Mouse (Mus musculus): ENCODE results near the gene Arnt2. TPM values are rescaled to one million over a fixed set of nuclear protein-coding genes. Genes with fewer than 3 reads are reported as not detected.

Arnt2 gene
- polyA plus RNA-seq, 1 experiment: 154 TPM

- peak in 1 of 2 experiments; percentile 30 for DNase-seq (ENCODE audit: extremely low spot score in 1 of 2, low spot score in 1 of 2)
Observed at GRCm38 (mm10) chr7:84307329-84307925, 102.5 kb downstream of the Arnt2 start.

- DNase-seq (ENCODE audit: extremely low spot score in 1 of 2, low spot score in 1 of 2): peak; percentile 48 to 61
Observed at GRCm38 (mm10) chr7:84300261-84300660, 109.7 kb downstream of the Arnt2 start.

GRCm38 (mm10) chr7:84299601-84300000, 110.4 kb downstream of the Arnt2 start:
- no peak for DNase-seq (ENCODE audit: extremely low spot score in 1 of 2, low spot score in 1 of 2)

GRCm38 (mm10) chr7:84293054-84293453, 116.9 kb downstream of the Arnt2 start:
- DNase-seq (ENCODE audit: extremely low spot score in 1 of 2, low spot score in 1 of 2): no peak

DNA sequence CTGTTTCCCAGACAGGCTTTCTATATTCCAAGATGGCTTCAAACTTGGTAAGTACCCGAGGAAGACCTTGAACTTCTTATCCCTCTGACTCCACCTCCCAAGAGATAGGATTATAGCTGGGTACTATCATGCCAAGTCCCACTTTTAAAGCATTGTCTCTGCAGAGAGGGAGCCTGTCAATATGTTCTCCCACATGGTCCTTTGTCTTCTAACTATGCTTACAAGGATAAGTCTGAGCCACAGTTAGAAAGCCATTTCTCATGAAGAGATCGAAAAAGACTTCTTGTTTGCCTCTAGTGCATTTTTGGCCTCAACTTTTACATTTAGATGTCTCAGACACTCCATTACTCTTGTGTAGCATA, 122.8 kb downstream of the Arnt2 start:
- no peak for DNase-seq (ENCODE audit: extremely low spot score in 1 of 2, low spot score in 1 of 2)

GRCm38 (mm10) chr7:84286526-84287225, 123.3 kb downstream of the Arnt2 start:
- no peak for DNase-seq (ENCODE audit: extremely low spot score in 1 of 2, low spot score in 1 of 2)

GRCm38 (mm10) chr7:84285790-84286189, 124.2 kb downstream of the Arnt2 start:
- DNase-seq (ENCODE audit: extremely low spot score in 1 of 2, low spot score in 1 of 2): no peak

DNA sequence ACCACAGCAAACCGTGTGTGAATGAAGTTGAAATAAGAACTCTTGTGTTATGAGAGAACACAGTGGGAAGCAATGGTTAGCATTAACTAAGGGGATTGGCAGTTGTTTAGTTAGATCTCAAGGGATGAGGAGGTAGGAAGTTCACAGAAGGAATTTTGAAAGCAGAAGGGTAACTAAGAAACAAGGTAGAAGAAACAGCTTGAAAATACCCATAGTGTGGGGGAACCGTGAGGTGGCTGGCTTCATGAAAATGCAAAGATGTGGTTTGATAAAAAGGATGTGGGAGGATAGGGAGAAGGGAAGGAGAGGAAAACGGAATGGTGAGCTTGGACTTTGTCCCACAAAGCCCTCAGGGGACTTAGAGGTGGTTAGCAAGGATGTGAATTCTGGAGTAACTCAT, 125.0 kb downstream of the Arnt2 start:
- DNase-seq (ENCODE audit: extremely low spot score in 1 of 2, low spot score in 1 of 2): no peak

DNA sequence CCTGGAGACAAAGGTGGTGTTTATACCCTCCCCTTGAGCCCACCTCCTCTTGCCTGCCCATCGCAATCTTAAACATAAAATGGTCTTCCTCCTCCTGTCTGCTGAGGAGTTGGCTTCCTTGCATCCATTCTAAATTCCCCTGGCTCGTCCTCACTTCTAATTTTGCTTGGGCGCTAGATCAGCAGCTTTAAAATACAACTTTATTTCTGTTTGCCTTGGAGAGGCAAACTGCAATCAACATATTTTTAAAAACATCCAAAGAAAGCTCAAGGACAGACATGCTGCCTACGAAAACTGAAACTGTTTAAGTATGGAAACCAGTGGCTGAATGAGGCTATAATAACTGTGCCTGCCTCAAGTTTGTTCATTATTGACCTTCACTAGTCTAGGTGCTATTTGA, 127.7 kb downstream of the Arnt2 start:
- no peak for DNase-seq (ENCODE audit: extremely low spot score in 1 of 2, low spot score in 1 of 2)

DNA sequence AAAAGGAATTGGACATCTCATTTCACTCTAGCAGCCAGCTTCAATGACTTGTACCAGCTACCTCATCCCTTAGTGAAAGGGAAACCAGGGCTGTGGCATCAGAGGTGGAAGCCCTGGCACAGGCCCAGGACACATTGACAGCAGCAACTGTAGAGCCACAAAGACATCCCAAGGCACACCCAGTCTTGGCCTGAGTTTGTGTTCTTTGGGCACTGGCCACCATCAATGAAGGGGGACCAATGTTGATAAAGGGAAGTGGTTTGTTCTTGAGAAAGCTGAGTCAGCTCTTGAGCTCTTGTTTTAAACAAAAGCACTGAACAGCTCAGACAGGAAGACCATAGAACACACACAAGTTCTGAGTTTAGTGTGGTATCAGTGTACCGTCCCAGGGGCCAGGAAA, 130.7 kb downstream of the Arnt2 start:
- no peak for DNase-seq (ENCODE audit: extremely low spot score in 1 of 2, low spot score in 1 of 2)

GRCm38 (mm10) chr7:84275312-84275711, 134.7 kb downstream of the Arnt2 start:
- DNase-seq (ENCODE audit: extremely low spot score in 1 of 2, low spot score in 1 of 2): no peak

GRCm38 (mm10) chr7:84273930-84274329, 136.0 kb downstream of the Arnt2 start:
- DNase-seq (ENCODE audit: extremely low spot score in 1 of 2, low spot score in 1 of 2): no peak

DNA sequence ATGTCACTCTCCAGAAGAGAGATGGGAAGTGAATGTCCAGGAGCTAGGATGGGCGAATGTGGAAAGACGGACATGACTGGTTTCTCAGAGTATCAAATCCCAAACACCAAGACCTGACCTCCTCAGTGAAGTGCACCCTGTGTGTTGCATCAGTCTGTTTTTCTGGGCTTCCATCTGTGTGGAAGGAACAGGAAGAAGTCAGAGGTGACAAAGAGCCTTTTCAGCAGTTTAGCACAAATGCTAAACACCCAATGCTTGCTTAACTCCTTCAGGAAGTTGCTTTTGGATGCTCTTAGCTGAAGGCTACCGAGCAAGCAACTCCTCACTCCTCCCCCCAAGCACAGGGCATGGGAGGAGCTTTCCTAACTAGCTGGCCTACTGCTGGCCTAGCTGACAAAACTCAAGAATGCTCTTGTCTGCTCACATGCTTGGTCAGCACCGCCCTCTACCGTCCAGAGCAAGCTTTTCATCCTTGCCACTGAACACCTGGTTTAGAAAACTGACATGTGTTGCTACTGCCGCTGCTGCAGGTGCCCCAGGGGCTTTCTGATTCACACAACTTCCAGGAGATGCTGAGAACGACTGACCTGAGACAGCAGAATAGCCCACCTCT, 137.7 kb downstream of the Arnt2 start:
- DNase-seq (ENCODE audit: extremely low spot score in 1 of 2, low spot score in 1 of 2): peak; percentile 55 to 83

DNA sequence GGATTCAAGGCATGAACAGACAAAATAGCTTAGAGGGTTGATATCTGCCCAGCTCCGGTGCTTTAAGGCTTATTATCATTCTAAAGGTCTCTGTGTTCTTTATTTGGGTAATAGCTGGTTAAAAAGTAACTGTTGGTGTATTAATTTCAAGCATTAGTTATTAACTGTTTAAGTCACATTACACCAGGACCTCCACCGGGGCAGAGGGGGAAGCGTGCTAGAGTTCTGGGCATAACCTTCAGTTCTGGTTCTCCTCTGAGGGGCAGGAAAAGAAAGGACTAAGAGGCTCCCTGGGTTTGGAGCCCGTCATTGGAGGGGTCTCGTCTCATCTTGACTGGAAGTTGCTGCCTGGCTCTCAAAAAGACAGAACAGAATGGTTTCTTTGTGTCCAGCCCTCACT, 138.5 kb downstream of the Arnt2 start:
- no peak for DNase-seq (ENCODE audit: extremely low spot score in 1 of 2, low spot score in 1 of 2)

GRCm38 (mm10) chr7:84263466-84263865, 146.5 kb downstream of the Arnt2 start:
- DNase-seq (ENCODE audit: extremely low spot score in 1 of 2, low spot score in 1 of 2): no peak

DNA sequence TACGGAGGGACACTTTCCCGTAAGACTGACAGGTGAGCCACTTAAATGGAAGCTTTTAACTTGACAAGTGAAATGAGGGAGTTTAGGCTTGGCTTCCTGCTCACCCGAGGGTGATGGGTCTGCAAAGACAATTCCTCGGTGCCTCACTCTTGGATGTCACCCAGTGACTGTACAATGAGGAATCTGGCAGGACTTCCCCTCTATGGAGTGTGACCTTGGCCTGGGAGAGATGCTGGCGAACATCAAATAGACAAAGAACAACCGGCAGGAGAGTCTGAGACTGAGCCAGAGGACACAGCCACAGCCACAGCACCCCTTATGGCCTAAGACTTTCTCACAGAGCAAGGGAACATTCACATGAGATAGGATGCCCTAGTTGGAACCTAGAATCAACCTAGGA, 148.6 kb downstream of the Arnt2 start:
- no peak for DNase-seq (ENCODE audit: extremely low spot score in 1 of 2, low spot score in 1 of 2)

- DNase-seq (ENCODE audit: extremely low spot score in 1 of 2, low spot score in 1 of 2): no peak
Observed at GRCm38 (mm10) chr7:84260401-84260800, 149.6 kb downstream of the Arnt2 start.

DNA sequence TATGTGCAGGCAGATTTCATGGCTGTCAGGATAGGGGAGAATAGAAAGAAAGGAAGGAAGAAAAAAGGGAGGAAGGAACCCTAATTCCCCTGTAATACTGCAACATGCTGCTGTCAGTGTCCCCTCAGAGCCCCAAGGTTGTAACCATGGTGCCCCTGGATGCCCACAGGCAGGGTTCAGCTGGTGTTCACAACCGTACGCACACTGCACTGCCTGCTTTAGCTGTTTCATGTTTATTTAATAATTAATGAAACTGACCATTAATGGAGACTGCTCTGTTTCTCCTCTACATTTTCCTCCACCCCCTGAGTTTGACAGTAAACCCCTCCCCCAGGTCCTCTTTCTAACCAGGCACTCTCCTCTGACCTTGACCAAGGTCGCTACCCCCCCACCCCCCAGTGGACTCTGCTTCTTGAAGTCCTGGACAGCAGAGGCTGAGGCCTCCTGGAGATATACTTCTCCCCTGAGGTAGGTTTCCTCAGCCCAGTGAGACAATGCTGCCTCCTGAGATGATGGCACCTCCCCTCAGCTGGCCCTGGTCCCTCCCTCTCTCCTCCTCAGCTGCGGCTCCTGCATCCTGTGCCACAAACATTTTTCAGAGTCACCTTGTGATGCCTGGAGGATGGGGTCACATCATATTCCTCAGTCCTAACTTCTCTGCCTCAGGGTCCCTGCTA, 150.5 kb downstream of the Arnt2 start:
- DNase-seq (ENCODE audit: extremely low spot score in 1 of 2, low spot score in 1 of 2): no peak

DNA sequence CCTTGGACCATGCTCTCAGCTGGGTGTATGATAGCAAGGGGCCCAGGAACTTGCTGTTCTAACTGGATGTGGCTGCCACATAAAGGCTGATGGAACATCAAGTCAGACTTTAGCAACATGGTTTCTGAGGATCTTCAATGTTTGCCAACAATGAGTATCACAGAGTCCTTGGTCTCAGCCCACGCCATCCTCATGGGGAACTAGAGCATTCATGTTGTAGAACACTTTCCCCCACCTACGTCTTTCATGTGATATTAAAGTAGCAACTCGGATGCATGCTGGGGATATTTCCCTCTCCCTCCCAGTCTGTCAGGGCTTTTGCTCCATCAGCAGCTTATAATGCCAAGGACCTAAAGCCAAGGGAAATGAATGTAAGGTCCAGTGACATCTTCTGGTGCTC, 153.3 kb downstream of the Arnt2 start:
- DNase-seq (ENCODE audit: extremely low spot score in 1 of 2, low spot score in 1 of 2): no peak

DNA sequence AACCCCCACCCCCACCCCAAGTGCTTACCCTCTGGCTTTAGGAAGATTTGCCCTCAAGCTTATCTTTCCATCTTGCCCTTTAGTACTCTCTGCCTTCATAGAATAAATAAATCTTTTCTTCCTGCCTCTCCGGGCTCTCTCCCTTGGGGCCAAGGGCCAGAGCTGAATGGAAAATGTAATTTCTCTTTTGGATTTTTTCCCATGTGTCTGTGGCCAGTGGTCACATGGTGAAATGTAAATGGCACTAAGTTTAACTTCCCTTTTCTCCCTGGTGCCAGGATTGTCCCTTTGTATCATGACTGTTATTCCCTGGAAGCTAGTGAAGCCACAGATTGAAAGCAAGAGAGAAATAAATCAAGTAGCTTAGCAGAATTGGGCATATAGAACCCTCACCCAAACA, 153.7 kb downstream of the Arnt2 start:
- no peak for DNase-seq (ENCODE audit: extremely low spot score in 1 of 2, low spot score in 1 of 2)

DNA sequence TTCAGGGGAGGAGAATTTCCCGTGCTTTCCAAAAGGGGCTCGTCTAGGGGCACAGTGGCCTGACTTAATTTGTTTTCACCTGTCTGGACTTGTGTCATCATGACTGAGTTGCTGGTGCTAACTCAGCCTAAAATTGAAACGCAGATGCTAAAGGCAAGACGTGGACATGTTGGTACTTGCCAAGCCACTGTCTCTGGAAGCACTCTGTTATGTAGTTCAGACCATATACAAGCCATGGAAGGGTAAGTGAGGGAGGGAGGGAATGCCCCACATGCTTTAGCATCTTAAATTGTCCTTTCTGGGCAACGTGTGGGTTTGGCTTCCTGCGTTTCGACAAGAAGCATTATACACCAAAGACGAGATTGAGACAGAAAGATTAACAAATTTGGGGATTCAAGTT, 155.1 kb downstream of the Arnt2 start:
- no peak for DNase-seq (ENCODE audit: extremely low spot score in 1 of 2, low spot score in 1 of 2)

GRCm38 (mm10) chr7:84254311-84254710, 155.7 kb downstream of the Arnt2 start:
- DNase-seq (ENCODE audit: extremely low spot score in 1 of 2, low spot score in 1 of 2): no peak
